Mouse (Mus musculus) embryonic facial prominence, embryonic 11.5 days (tissue): ENCODE results near the gene Decr2. TPM values are rescaled to one million over a fixed set of nuclear protein-coding genes. Genes with fewer than 3 reads are reported as not detected.
"Not testable (repeated sequence)": the region's sequence is repeated elsewhere in the genome, so short reads cannot be mapped to it uniquely, and the experiment has no call there.

Experiments used
- ATAC-seq: fragments of 200-750 bp; cut with Nextera tagmentation; replicated peaks from 2 replicates; pipeline ENCODE4 v1.8.0; 2017; ENCODE audit warnings: low read depth; ENCODE audit not compliant: insufficient number of reproducible peaks, low FRiP score, low TSS enrichment
- DNase-seq: peaks from one replicate; pipeline ENCODE4 v3.0.0-alpha.2; 2015; ENCODE audit warnings: low spot score
- H3K27ac ChIP-seq: fragments of 300-500 bp; sonication (generic); replicated peaks from 2 replicates; pipeline ENCODE4 v1.5.1; 2014; ENCODE audit warnings: mild to moderate bottlenecking, low read depth, low read length, control low read depth
- H3K27me3 ChIP-seq: fragments of 300-500 bp; sonication (generic); 2 replicates; pipeline ENCODE4 v1.6.1; 2014; ENCODE audit warnings: mild to moderate bottlenecking, low read length, moderate library complexity, mixed read lengths; ENCODE audit not compliant: control insufficient read depth, insufficient read depth
- H3K36me3 ChIP-seq: fragments of 300-500 bp; sonication (generic); replicated peaks from 2 replicates; pipeline ENCODE4 v1.6.1; 2014; ENCODE audit warnings: low read depth, mild to moderate bottlenecking, low read length, moderate library complexity, mixed read lengths; ENCODE audit not compliant: control insufficient read depth, insufficient read depth
- H3K4me1 ChIP-seq: fragments of 300-500 bp; sonication (generic); 2 replicates; pipeline ENCODE4 v1.6.1; 2014; ENCODE audit warnings: low read length, mixed read lengths; ENCODE audit not compliant: control insufficient read depth, insufficient read depth
- H3K4me2 ChIP-seq: fragments of 300-500 bp; sonication (generic); 2 replicates; pipeline ENCODE4 v1.6.1; 2014; ENCODE audit warnings: low read depth, mild to moderate bottlenecking, control low read depth, low read length, moderate library complexity
- H3K4me3 ChIP-seq: fragments of 300-500 bp; sonication (generic); 2 replicates; pipeline ENCODE4 v1.5.1; 2014; ENCODE audit warnings: low read depth, low read length, control low read depth
- H3K9ac ChIP-seq: fragments of 300-500 bp; sonication (generic); replicated peaks from 2 replicates; pipeline ENCODE4 v1.6.1; 2014; ENCODE audit warnings: mild to moderate bottlenecking, control low read depth, low read length
- H3K9me3 ChIP-seq: fragments of 300-500 bp; sonication (generic); replicated peaks from 2 replicates; pipeline ENCODE4 v1.6.1; 2016; ENCODE audit warnings: mild to moderate bottlenecking, low read length, inconsistent platforms, mixed read lengths; ENCODE audit not compliant: control insufficient read depth
- WGBS: fragments of 180-500 bp; shearing (Covaris S2); extraction: QIAGEN DNeasy Blood & Tissue Kit; methylation state at CpG from one replicate; pipeline ENCODE4 v1.1.7; 2014; 5-methylcytosine and 5-hydroxymethylcytosine counted together
- polyA plus RNA-seq: library from polyadenylated mRNA; unstranded; fragments of >200 nt; fragmentation: Nextera tagmentation; extraction: Ambion mirVana; gene quantifications from 2 replicates; pipeline ENCODE4 v1.2.1, GENCODE M21; 2014

Decr2 gene
- polyA plus RNA-seq, 1 experiment from 2014 or later: 18.8 TPM

DNA sequence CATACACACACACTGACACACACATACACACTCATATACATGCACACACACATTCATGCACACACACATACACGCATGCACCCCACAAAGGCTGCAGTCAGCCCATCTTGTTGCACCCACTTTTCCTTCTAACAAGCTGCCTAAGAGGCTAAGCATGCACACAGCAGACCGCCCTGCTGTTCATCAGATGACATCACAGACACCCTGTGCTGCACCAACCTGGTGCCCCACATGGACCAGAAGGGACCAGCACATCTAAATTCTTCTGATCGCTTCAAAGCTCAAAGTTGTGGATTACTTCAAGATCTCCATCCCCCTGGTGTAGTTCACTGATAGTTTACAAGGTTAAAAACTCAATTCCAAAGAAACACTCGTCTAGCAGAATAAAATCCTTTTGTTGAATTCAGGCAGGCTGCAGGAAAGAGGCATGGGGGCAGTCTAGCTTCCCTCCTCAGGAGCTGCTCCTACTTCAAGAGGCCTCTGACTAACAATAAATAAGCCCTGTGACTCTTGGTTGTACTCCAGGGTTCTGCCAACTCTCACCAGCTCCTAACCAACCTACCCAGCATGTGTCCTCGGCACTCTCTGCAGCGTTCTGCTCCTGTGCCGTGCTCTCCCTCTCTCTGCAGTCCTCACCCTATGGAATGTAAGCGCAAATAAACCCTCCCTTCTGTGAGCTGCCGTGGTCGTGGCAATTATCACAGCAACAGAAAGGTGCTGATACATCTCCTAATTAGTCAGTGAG is 43.7 kb downstream of the Decr2 start:
- 68% methylated on average over 10 of the region's 10 CpGs for WGBS
- H3K4me3 ChIP-seq: no peak overlapping the region
- no peak for DNase-seq
- no peaks in the 10 kb centered on the region for H3K9me3 ChIP-seq
- no peak overlapping the region for H3K9ac ChIP-seq
- no peaks in the 10 kb centered on the region for H3K4me1 ChIP-seq
- H3K27ac ChIP-seq: no peak overlapping the region
- H3K27me3 ChIP-seq: no peaks in the 10 kb centered on the region
- no peak overlapping the region for H3K4me2 ChIP-seq
- no peaks in the 10 kb centered on the region for H3K36me3 ChIP-seq
- ATAC-seq: no peak

GRCm38 (mm10) chr17:26045285-26045684 is 44.9 kb downstream of the Decr2 start:
- Histone ChIP-seq H3K4me1 (no peaks in the 10 kb centered on the region), H3K4me3 (no peak overlapping the region), H3K9me3 (no peaks in the 10 kb centered on the region), H3K4me2 (no peak overlapping the region), H3K9ac (no peak overlapping the region), H3K36me3 (no peaks in the 10 kb centered on the region), H3K27me3 (no peaks in the 10 kb centered on the region), H3K27ac (no peak overlapping the region)
- ATAC-seq (no peak), DNase-seq (no peak)
- WGBS: 71% methylated on average over 4 of the region's 4 CpGs

- Histone ChIP-seq H3K27me3 (no peaks in the 10 kb centered on the region), H3K9me3 (no peaks in the 10 kb centered on the region), H3K27ac (no peak overlapping the region), H3K36me3 (no peaks in the 10 kb centered on the region), H3K4me1 (no peaks in the 10 kb centered on the region), H3K9ac (no peak overlapping the region), H3K4me2 (no peak overlapping the region), H3K4me3 (no peak overlapping the region)
- no peak for ATAC-seq
- DNase-seq: no peak
- 76% methylated on average over 5 of the region's 5 CpGs for WGBS
Observed at GRCm38 (mm10) chr17:26043249-26043636, 46.9 kb downstream of the Decr2 start.

- Histone ChIP-seq H3K36me3 (no peaks in the 10 kb centered on the region), H3K4me3 (no peak overlapping the region), H3K27me3 (no peaks in the 10 kb centered on the region), H3K4me2 (no peak overlapping the region), H3K27ac (no peak overlapping the region), H3K4me1 (no peaks in the 10 kb centered on the region), H3K9ac (no peak overlapping the region), H3K9me3 (no peaks in the 10 kb centered on the region)
- DNase-seq: no peak
- no peak for ATAC-seq
- 88% methylated on average over 13 of the region's 13 CpGs for WGBS
Observed at GRCm38 (mm10) chr17:26042599-26043248, 47.4 kb downstream of the Decr2 start.

DNA sequence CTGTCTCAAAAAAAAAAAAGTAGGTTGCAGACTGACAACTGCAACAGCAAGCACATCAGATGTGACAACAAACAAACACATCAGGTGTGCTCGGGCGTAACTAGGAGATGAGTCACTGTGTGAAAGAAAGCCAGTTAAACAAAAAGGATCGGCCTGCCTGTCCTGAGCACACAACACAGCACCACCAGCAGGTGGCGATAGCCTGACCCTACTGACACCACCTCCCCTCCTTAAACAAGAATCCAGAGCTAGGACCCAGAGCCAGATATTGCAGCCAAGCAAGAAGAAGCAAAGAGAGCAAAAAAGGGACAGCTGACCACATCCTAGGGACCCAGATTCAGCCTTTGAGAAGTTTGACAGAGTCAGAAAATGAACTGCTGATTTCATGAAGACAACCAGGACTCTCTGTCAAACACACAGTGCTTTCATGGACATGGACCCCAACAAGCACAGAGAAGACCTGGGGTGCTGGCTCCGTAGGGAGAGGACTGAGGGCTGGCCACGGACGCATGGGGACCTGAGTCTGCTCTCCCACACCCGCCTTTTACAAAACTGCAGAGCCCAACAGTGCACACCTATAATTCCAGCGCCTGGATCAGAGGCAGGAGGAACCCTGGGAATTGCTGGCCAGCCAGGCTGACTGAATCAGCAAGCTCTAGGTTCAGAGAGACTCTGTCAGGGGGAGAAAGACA is 48.9 kb downstream of the Decr2 start:
- no peaks in the 10 kb centered on the region for H3K4me1 ChIP-seq
- ATAC-seq (0 out of 2 replicates have a peak, but pooled peaks have one; percentile 5), DNase-seq (peak; percentile 74)
- H3K4me2 ChIP-seq: no peak overlapping the region
- no peak overlapping the region for H3K27ac ChIP-seq
- 56% methylated on average over 9 of the region's 9 CpGs for WGBS
- no peaks in the 10 kb centered on the region for H3K9me3 ChIP-seq
- H3K9ac ChIP-seq: no peak overlapping the region
- H3K27me3 ChIP-seq: no peaks in the 10 kb centered on the region
- no peaks in the 10 kb centered on the region for H3K36me3 ChIP-seq
- H3K4me3 ChIP-seq: no peak overlapping the region

DNA sequence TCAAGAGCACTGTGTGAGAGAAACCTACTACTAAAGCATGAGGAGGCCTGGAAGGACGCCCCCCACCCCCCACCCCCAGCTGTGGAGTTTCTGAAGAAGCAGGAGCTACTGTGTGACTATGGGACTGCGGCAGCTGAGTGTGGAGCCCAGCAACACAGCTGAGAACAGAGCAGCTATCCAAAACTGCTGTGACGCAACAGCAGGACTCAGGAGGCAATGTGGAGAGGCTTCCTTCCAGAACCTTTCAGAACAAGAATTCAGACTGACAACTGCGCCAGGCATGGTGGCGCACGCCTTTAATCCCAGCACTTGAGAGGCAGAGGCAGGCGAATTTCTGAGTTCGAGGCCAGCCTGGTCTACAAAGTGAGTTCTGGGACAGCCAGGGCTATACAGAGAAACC is 49.4 kb downstream of the Decr2 start:
- ATAC-seq, DNase-seq, H3K4me2 ChIP-seq, H3K36me3 ChIP-seq, H3K4me1 ChIP-seq, H3K27me3 ChIP-seq, H3K9ac ChIP-seq, H3K27ac ChIP-seq, H3K4me3 ChIP-seq, H3K9me3 ChIP-seq: not testable (repeated sequence)
- 90% methylated on average over 8 of the region's 8 CpGs for WGBS

GRCm38 (mm10) chr17:26032037-26032436 is 58.1 kb downstream of the Decr2 start:
- ATAC-seq: no peak
- Histone ChIP-seq H3K4me1 (no peaks in the 10 kb centered on the region), H3K36me3 (no peaks in the 10 kb centered on the region), H3K4me2 (no peak overlapping the region), H3K9me3 (no peaks in the 10 kb centered on the region), H3K4me3 (no peak overlapping the region), H3K9ac (no peak overlapping the region), H3K27ac (no peak overlapping the region), H3K27me3 (no peaks in the 10 kb centered on the region)
- WGBS: 84% methylated on average over 6 of the region's 6 CpGs
- no peak for DNase-seq

DNA sequence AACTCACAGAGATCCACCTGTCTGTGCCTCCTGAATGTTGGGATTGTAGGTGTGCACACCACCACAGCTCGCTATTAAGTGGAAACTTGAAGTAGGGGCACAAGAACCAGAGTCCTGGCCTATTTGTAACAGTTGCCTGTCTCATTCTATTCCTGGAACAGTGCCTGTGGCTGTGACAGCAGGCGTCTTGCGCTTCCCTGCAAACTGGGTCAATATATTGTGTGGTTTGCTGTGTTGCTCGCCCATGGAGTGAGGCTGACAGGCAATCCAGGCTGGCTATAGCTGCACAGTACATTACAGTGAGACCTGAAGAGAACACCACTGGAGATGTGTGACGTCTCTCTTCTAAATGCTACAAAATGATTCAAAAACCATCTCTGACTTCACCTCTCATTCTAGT is 58.6 kb downstream of the Decr2 start:
- Histone ChIP-seq H3K36me3 (no peaks in the 10 kb centered on the region), H3K9me3 (no peaks in the 10 kb centered on the region), H3K27me3 (no peaks in the 10 kb centered on the region), H3K4me2 (no peak overlapping the region), H3K4me1 (no peaks in the 10 kb centered on the region), H3K27ac (no peak overlapping the region), H3K4me3 (no peak overlapping the region), H3K9ac (no peak overlapping the region)
- DNase-seq: no peak
- WGBS: 97% methylated on average over 5 of the region's 5 CpGs
- ATAC-seq: no peak
